Mouse (Mus musculus) naive thymus-derived CD4-positive, alpha-beta T cell, adult 2 months (primary cell): Measurements from ENCODE around the gene Fam216a.
"Not testable (repeated sequence)": the region's sequence is repeated elsewhere in the genome, so short reads cannot be mapped to it uniquely, and the experiment has no call there.

Source experiments
- DNase-seq: peaks from one replicate; pipeline ENCODE4 v3.0.0-alpha.2; 2011; ENCODE audit warnings: low read depth

The Fam216a gene

GRCm38 (mm10) chr5:122320205-122320781 lies 51.9 kb downstream of the Fam216a start:
- DNase-seq, result no peak

GRCm38 (mm10) chr5:122319474-122320204 lies 52.5 kb downstream of the Fam216a start:
- no peak for DNase-seq

- DNase-seq, result not testable (repeated sequence)
These were observed 53.2 kb downstream of the Fam216a start for GRCm38 (mm10) chr5:122318976-122319375.

- peak; percentile 82 for DNase-seq
These were observed 54.1 kb downstream of the Fam216a start for GRCm38 (mm10) chr5:122318100-122318499.

- peak; percentile 48 for DNase-seq
These were observed 54.7 kb downstream of the Fam216a start for GRCm38 (mm10) chr5:122317329-122318045.

GRCm38 (mm10) chr5:122314966-122315667 lies 57.0 kb downstream of the Fam216a start:
- peak; percentile 53 for DNase-seq
